ENCODE assay signal across 31 mouse cellular contexts in genomic region chr3:97171531-97171930, GRCm38 (mm10). TPM values are rescaled to one million over a fixed set of nuclear protein-coding genes. Genes with fewer than 3 reads are reported as not detected.
DNase-seq lines count a peak whose midpoint lies in the region; ATAC-seq and TF ChIP-seq lines count a peak whose summit lies in the region.
"Had no signal": no experiment of that assay in that cellular context is flagged by ENCODE, and none has a peak within 500 bp of the region (broad histone marks: within the 10 kb centered on the region; RNA-seq: fewer than 3 reads in every experiment).

No protein-coding gene starts in this region.

- no peak for TF ChIP-seq CTCF in hindbrain, postnatal 0 days (IDR thresholded peaks at IDR 0.05; ENCODE audit: low read depth)
- TF ChIP-seq CTCF in kidney, adult 2 months (conservative IDR thresholded peaks at IDR 0.05; ENCODE audit: insufficient read depth, insufficient read length, low read depth, low read length), result no peak

- no peak for DNase-seq in hindbrain, postnatal 0 days (ENCODE audit: low spot score)
- no peak for DNase-seq in hindbrain, embryonic 14.5 days (ENCODE audit: low spot score)
- peak; percentile 49 for DNase-seq in kidney, adult 2 months
- peak; percentile 11 for DNase-seq in yolk sac, embryonic 10.5 days (ENCODE audit: low spot score)
- no peak for DNase-seq in urinary bladder, adult 18-20 months (ENCODE audit: low spot score in 2 of 2)
- no peak for DNase-seq in layer of hippocampus, postnatal 10 days (ENCODE audit: low spot score in 2 of 2)
- DNase-seq: adrenal gland, postnatal 36 days; cerebellum, adult 18-20 months; cerebellum, postnatal 14 days; gastrocnemius, postnatal 36 days; heart, adult 2 months; heart, postnatal 10 days; lung, adult 18-20 months; lung, postnatal 4 days; right cerebral cortex, adult 18-20 months; right cerebral cortex, postnatal 4 days; thymus, adult 18-20 months; thymus, postnatal 36 days had no signal

- no peak for ATAC-seq in hindbrain, postnatal 0 days
- ATAC-seq in hindbrain, embryonic 14.5 days (ENCODE audit: low FRiP score), result no peak
- ATAC-seq in kidney, embryonic 16.5 days (ENCODE audit: low FRiP score, low TSS enrichment), result peak; percentile 29; the same call in 1 of the 2 replicates
- ATAC-seq: CD4-positive, CD25-positive, alpha-beta regulatory T cell, adult 4 months; forebrain, embryonic 14.5 days; intestine, embryonic 15.5 days; liver, embryonic 12.5 days; lung, postnatal 0 days had no signal

- no peaks in the 10 kb centered on the region for H3K9me3 ChIP-seq in hindbrain, postnatal 0 days (ENCODE audit: low read length)
- H3K9me3 ChIP-seq in hindbrain, embryonic 14.5 days (ENCODE audit: control insufficient read depth, low read length), result no peaks in the 10 kb centered on the region
- no peaks in the 10 kb centered on the region for H3K9me3 ChIP-seq in kidney, embryonic 16.5 days (ENCODE audit: low read length)
- H3K9me3 ChIP-seq: heart, embryonic 13.5 days; intestine, embryonic 15.5 days; limb, embryonic 13.5 days; liver, embryonic 12.5 days; megakaryocyte, embryonic 14.5 days; midbrain, embryonic 12.5 days; neural tube, embryonic 12.5 days had no signal

- no peak for TF ChIP-seq POLR2A in kidney, adult 2 months (IDR thresholded peaks at IDR 0.05; ENCODE audit: low read depth, low read length)

- H3K4me3 ChIP-seq in hindbrain, postnatal 0 days (ENCODE audit: low read length), result no peak overlapping the region
- H3K4me3 ChIP-seq in hindbrain, embryonic 14.5 days (replicated peaks; ENCODE audit: low read length), result no peak overlapping the region
- no peak overlapping the region for H3K4me3 ChIP-seq in kidney, adult 2 months (ENCODE audit: insufficient read depth, low read depth, low read length)
- H3K4me3 ChIP-seq in kidney, embryonic 16.5 days (ENCODE audit: low read length), result no peak overlapping the region
- H3K4me3 ChIP-seq: heart, adult 2 months; heart, embryonic 13.5 days; intestine, embryonic 15.5 days; limb, embryonic 13.5 days; liver, embryonic 12.5 days; megakaryocyte, embryonic 14.5 days; midbrain, embryonic 12.5 days; myocyte; neural tube, embryonic 12.5 days had no signal

- no peak overlapping the region for H3K4me2 ChIP-seq in hindbrain, postnatal 0 days (ENCODE audit: low read depth, low read length)
- H3K4me2 ChIP-seq in hindbrain, embryonic 14.5 days (replicated peaks), result no peak overlapping the region
- H3K4me2 ChIP-seq in kidney, embryonic 16.5 days (replicated peaks; ENCODE audit: low read depth, low read length), result no peak overlapping the region
- H3K4me2 ChIP-seq: heart, embryonic 13.5 days; intestine, embryonic 15.5 days; limb, embryonic 13.5 days; liver, embryonic 12.5 days; midbrain, embryonic 12.5 days; neural tube, embryonic 12.5 days had no signal

- peak overlapping the region; percentile 43; the same call in 1 of the 2 replicates for H3K27ac ChIP-seq in hindbrain, postnatal 0 days
- H3K27ac ChIP-seq in hindbrain, embryonic 14.5 days, result no peak overlapping the region
- H3K27ac ChIP-seq in kidney, adult 2 months (ENCODE audit: insufficient read depth, low read depth, low read length), result peak overlapping the region; percentile 92
- peak overlapping the region; percentile 75 for H3K27ac ChIP-seq in kidney, embryonic 16.5 days (ENCODE audit: low read length)
- H3K27ac ChIP-seq: heart, adult 2 months; heart, embryonic 13.5 days; intestine, embryonic 15.5 days; limb, embryonic 13.5 days; liver, embryonic 12.5 days; midbrain, embryonic 12.5 days; neural tube, embryonic 12.5 days; stomach, postnatal 0 days had no signal

- no peaks in the 10 kb centered on the region for H3K4me1 ChIP-seq in hindbrain, postnatal 0 days (ENCODE audit: insufficient read depth, low read length)
- H3K4me1 ChIP-seq in hindbrain, embryonic 14.5 days (replicated peaks; ENCODE audit: control insufficient read depth, insufficient read depth, low read length), result no peaks in the 10 kb centered on the region
- peaks cover 20% of the 10 kb centered on the region for H3K4me1 ChIP-seq in kidney, adult 2 months (ENCODE audit: control insufficient read depth, insufficient read depth, low read length)
- H3K4me1 ChIP-seq in kidney, embryonic 16.5 days (ENCODE audit: insufficient read depth, low read length), result peaks cover 7% of the 10 kb centered on the region
- H3K4me1 ChIP-seq: intestine, embryonic 15.5 days; limb, embryonic 13.5 days; liver, embryonic 12.5 days; midbrain, embryonic 12.5 days; neural tube, embryonic 12.5 days had no signal

- no peak overlapping the region for H3K9ac ChIP-seq in hindbrain, postnatal 0 days (replicated peaks; ENCODE audit: low read length)
- H3K9ac ChIP-seq in hindbrain, embryonic 14.5 days, result no peak overlapping the region
- H3K9ac ChIP-seq in kidney, embryonic 16.5 days (replicated peaks; ENCODE audit: low read length), result no peak overlapping the region
- H3K9ac ChIP-seq: heart, embryonic 13.5 days; intestine, embryonic 15.5 days; limb, embryonic 13.5 days; liver, embryonic 12.5 days; midbrain, embryonic 12.5 days; neural tube, embryonic 12.5 days had no signal

- H3K27me3 ChIP-seq in hindbrain, postnatal 0 days (ENCODE audit: insufficient read depth, low read length), result no peaks in the 10 kb centered on the region
- no peaks in the 10 kb centered on the region for H3K27me3 ChIP-seq in hindbrain, embryonic 14.5 days (ENCODE audit: control insufficient read depth, insufficient read depth, low read length)
- H3K27me3 ChIP-seq in kidney, adult 2 months (replicated peaks; ENCODE audit: control insufficient read depth, insufficient read depth, low read length), result no peaks in the 10 kb centered on the region
- H3K27me3 ChIP-seq in kidney, embryonic 16.5 days (ENCODE audit: insufficient read depth, low read length), result no peaks in the 10 kb centered on the region
- H3K27me3 ChIP-seq: heart, embryonic 13.5 days; intestine, embryonic 15.5 days; liver, embryonic 12.5 days; megakaryocyte, embryonic 14.5 days; midbrain, embryonic 12.5 days; neural tube, embryonic 12.5 days had no signal

- H3K36me3 ChIP-seq in hindbrain, postnatal 0 days (ENCODE audit: insufficient read depth, low read length), result no peaks in the 10 kb centered on the region
- no peaks in the 10 kb centered on the region for H3K36me3 ChIP-seq in hindbrain, embryonic 14.5 days (replicated peaks; ENCODE audit: control insufficient read depth, insufficient read depth)
- H3K36me3 ChIP-seq in kidney, adult 2 months (ENCODE audit: control insufficient read depth, insufficient read depth, low read length), result peaks cover 2% of the 10 kb centered on the region; the same call in 1 of the 2 replicates
- H3K36me3 ChIP-seq in kidney, embryonic 16.5 days (ENCODE audit: insufficient read depth, low read length), result peaks cover 17% of the 10 kb centered on the region; the same call in 1 of the 2 replicates

- 75% methylated on average over 6 of the region's 6 CpGs for WGBS in hindbrain, postnatal 0 days
- 85% methylated on average over 6 of the region's 6 CpGs for WGBS in hindbrain, embryonic 14.5 days
- 40% methylated on average over 6 of the region's 6 CpGs for WGBS in kidney, adult 2 months
- WGBS in kidney, embryonic 16.5 days, result 78% methylated on average over 6 of the region's 6 CpGs

RNA-seq across cellular contexts. Expression of gene Acp6, which starts 13.0 kb away (rescaled TPM):
- 11.4 and 18.2 TPM in 2 replicates for total RNA-seq in hindbrain, postnatal 0 days (2014; rRNA removed)
- polyA plus RNA-seq in hindbrain, postnatal 0 days (2015; fragmentation: Nextera tagmentation; extraction: Ambion mirVana), result 14.9 and 15.8 TPM in 2 replicates
- polyA plus RNA-seq in hindbrain, embryonic 14.5 days (2014; fragmentation: Nextera tagmentation; extraction: Ambion mirVana), result 14.1 and 16.6 TPM in 2 replicates
- 67.8 and 74.2 TPM in 2 replicates for polyA plus RNA-seq in kidney, adult 2 months (2012; rRNA removed)
- polyA plus RNA-seq in kidney, embryonic 16.5 days (2015; fragmentation: Nextera tagmentation; extraction: Ambion mirVana), result 59.8 and 60.3 TPM in 2 replicates
- 10 to 100 TPM; 19.0 to 23.4 TPM for total RNA-seq in layer of hippocampus, postnatal 10 days (2021)

Comparison
In these comparisons a context has a peak if more than half of its experiments do, and no peak if none do; other contexts are left out.
1. DNase-seq: peak in kidney, adult 2 months (single experiment) and yolk sac, embryonic 10.5 days (single experiment); none in hindbrain, postnatal 0 days (single experiment), hindbrain, embryonic 14.5 days (single experiment), urinary bladder, adult 18-20 months (0 of 2) and layer of hippocampus, postnatal 10 days (0 of 2).